Mouse (Mus musculus) embryonic fibroblast, embryonic 13.5 days (primary cell): ENCODE measurements around the gene Ralgps2.

Experiments
- CTCF ChIP-seq: IDR thresholded peaks from 2 replicates; pipeline ENCODE4 v1.5.1; 2011; ENCODE audit warnings: mild to moderate bottlenecking, control low read depth, low read length, moderate library complexity, borderline replicate concordance; ENCODE audit not compliant: insufficient read depth
- POLR2A ChIP-seq: IDR thresholded peaks from 2 replicates; pipeline ENCODE4 v1.6.1; 2011; ENCODE audit warnings: low read depth, mild to moderate bottlenecking, control low read depth, low read length, moderate library complexity

GRCm38 (mm10) chr1:156775190-156775589 is 164.2 kb downstream of the Ralgps2 start:
- TF ChIP-seq CTCF (no peak), POLR2A (no peak)
